Mouse (Mus musculus): ENCODE measurements around the gene Gm33543.

Gene Gm33543

DNA sequence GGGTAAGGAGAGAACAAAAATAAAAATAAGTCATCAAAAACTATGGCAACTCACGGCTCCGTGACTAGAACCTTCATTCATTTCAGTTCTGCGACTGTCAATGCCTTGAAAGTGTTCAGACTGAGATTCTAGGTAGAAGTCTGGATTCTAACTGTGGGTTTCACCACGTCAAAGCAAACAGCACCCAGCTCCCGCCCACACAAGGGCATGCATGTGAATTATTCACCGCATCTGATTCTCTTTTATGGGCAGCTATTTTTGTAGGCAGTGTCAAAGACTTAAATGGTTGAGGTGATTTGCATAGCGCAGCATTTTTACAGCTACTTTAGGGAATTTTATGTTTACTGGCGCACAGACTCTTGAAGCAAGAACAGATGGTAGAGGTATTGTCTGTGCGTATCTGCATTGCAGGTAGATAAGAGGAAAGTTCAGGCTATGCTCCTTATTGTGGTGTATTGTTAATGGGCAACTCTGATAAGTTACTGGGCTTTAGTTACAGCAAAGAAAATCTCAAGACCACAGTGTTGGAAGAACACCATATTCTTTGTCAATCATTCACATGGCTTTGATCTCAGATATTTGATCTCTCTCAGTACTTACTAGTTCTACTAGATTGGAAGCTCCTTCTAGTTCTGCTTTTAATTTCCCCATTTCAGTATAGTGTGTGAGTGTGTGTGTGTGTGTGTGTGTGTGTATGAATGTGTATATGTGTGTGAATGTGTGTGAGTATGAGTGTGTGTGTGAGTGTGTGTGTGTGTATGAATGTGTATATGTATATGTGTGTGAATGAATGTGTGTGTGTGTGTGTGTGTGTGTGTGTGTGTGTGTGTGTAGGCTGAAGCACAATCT is at the start of gene Gm33543:
Gm33543 (minus strand) TSS at position 142 of the 849 bp plus-strand sequence.
- DNase-seq = peak; percentile 35 to 70

- DNase-seq = no peak
Measured at GRCm38 (mm10) chr10:95892132-95892531, 49.4 kb upstream of the Gm33543 start.

DNA sequence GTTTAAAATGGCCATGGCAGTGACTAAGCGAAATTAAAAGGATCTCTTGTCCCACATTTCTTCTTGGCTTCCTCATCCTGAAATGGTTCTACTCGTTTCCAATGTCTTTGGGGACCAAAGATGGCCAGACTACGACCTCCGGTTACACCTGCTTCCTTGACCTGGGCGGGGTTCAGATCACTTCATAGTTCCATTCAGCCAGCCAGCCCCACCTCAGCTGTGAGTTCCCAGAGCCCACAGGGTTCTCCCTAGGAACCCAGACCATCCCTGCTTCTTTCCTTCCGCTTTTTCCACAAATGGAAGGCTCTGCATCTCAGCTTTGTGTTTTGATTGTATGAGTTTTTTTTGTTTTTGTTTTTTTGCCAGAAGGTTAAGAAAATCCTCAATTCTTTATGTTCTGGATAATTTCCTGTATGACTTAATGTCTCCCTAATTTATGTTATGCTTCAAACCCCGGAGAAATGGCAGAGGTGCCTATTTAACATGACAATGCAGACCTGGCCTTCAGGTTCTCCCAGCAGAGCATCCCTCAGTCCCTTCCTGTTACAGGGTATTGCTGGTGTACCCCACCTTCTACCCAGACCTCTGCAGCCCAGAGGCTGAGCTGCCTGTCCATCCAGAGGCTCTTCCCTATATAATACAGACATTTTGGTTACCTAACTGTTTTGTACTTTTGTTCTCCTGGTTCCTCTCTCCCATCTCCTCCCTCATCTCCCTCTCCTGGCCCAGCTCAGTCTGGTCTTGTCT is 48.7 kb upstream of the Gm33543 start:
- DNase-seq = no peak

- no peak for DNase-seq
Measured at GRCm38 (mm10) chr10:95883761-95884517, 41.2 kb upstream of the Gm33543 start.

DNA sequence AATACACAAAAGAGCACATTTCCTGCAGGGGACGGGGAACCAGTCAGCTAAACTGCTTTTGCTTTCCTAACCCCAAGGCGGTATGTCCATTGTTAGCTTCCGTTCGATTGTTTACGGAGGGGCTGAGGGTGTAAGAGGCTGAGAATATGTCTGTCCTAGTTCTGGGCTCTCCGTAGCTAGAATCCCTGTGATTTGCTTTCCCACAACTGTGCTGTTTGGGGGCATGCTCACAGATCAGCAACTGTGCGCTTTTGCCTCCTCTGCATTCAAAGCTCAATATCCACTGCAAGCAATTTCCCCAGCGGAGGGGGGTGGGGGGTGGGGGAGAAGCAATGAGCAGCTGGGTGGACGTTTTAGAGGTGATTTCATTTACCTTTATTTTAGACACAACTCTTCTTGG is 39.3 kb upstream of the Gm33543 start:
- DNase-seq = no peak

DNA sequence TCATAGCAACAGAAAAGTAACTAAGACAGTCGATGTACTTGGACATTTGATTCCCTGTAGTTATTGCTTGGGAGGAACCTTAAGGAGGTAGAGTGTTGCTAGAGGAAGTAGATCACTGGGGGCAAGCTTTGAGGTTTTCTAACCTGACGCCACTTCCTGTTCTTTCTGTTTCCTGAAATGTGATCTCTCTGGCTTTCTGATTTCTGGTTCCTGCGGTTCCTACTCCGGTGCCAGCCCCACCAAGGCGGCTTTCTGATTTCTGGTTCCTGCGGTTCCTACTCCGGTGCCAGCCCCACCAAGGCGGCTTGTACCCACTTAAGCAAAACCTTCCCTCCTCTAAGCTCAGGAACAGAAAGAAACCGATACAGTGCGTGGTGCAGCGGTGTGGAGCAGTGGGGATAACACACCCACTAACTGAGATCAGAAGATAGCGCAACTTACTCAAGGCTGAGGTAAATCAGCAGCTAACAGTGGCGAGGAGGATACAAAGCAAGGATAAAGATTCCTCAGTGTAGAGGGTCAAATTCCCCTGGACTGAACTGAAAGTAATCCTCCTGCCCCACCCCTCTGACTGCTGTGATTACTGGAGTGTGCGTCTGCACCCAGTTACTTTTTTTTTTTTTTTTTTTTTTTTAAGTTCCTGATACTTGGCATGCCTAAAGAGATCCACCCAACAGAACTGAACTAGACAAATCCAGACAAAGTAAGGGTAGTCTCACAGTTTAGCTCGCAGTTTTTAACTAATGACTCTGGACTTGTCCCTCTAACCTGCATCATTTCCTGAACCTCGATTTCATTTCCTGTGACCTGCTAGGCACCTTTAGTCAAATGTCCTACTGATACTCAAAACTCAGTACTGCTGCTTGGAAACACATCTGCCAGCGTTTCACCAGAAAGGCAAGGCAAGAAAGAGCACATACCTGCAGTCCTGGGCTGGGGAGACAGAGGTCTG is 37.5 kb upstream of the Gm33543 start:
- no peak for DNase-seq

DNA sequence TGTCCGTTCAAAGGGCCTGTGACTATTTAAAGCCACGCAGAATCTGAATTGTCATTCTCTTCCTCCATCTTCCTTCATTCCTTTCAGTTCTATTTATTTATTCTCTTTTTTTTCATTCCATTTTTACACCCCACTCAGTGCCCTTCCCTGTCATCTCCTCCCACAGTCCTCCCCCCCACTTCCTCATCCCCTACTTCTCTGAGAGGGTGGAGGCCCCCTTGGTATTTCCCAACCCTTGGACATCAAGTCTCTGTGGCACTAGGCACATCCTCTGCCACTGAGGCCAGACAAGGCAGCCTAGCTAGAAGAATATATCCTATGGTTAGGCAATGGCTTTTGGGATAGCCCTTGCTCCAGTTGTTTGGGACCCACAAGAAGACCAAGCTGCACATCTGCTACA is 28.1 kb upstream of the Gm33543 start:
- no peak for DNase-seq

- DNase-seq = no peak
Measured at GRCm38 (mm10) chr10:95868348-95868747, 25.6 kb upstream of the Gm33543 start.

DNA sequence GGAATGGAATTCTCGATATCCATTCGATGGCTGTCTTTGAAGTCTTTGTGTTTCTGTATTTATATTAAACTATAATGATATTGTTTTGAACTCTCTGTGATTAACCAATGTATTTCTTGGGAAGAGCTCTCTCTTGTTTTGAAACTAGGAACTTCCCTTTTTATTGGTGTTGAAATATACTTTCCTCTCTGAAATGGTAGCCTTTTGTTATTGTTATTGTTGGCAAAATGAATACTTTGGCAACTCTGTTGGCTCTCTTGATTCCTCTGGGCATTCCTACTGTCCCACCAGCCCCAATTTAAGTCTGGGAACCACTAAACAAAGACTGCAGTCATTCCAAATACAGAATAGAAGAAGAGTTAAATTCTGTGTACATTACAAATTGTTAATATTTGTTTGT is 24.9 kb upstream of the Gm33543 start:
- DNase-seq = no peak

GRCm38 (mm10) chr10:95864349-95865124 is 21.8 kb upstream of the Gm33543 start:
- no peak for DNase-seq

DNA sequence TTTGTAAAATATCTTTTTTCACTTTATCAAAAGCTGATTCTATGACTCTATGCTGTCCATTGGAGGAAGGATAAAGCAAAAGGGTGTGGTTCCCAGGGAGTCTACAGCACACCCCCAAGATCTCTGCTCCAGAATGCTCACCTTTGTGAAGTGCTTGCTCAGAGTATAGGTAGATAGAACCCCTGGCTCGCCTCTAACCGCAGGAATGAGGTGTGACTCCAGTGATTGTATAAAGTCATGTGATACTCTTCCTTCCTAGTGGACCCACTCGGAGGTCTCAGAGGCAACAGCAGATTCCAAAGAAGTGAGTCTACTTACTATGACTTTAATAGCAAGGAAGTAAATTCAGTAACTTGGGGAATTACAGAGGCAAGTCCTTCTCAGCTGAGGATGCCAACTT is 19.9 kb upstream of the Gm33543 start:
- no peak for DNase-seq

DNA sequence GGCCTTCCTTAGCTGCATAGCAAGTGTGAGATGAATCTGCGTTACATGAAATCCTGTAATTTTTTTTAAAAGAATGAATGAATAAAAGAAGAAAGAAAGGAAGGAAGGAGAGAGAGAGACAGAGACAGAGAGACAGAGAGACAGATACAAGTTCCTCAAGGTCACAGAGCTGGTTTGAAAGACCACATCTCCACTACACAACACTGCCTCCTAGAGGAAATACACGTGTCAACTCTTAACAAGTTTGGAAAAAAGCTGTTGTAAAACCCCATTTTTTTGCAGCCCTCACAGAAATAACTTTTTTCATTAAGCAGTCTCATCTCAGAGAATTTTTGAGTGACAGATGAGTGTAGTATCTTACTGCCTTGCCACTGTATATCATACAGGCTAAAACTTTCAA is 15.4 kb upstream of the Gm33543 start:
- peak in 1 of 2 experiments; percentile 32 for DNase-seq

DNA sequence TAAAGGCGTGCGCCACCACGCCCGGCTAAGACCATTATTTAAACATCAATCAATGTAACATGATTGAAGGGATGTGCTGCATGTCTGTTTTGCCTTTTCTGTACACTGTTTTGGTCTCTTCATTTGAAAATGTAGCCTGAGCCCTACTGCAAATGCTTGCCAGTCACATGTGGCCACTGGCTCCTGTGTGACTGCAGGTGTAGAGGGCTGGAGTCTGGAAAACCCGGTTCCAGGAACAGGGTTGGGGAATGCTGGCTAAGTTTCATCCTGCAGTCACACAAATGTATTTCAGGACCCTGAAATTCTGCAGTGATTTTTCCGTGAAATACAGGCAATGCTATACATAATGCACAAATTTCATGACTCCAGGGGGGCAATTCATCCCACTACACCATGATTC is 12.7 kb upstream of the Gm33543 start:
- DNase-seq = peak; percentile 14 to 59

DNA sequence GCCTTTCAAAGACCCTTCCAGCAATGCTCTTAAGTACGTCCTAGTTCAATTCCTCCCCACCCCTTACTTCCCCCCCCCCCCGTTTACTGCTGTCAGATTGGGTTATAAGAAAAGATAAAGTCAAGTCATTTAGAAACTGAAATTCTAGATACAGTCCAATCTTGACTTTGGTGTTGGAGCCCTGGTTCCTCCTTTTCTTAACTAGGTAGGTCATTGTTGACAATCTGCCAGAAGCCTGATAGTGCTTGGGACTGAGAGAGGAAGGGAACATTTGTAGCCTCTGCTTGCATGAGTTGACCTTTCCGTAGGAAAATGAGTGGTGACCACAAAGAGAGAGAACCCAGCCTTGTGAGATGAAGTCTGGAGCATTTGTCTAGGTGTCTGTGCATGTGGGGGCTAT is 7.8 kb upstream of the Gm33543 start:
- peak; percentile 42 to 46 for DNase-seq

- DNase-seq = no peak
Measured at GRCm38 (mm10) chr10:95846739-95847138, 4.0 kb upstream of the Gm33543 start.

GRCm38 (mm10) chr10:95846281-95846680 is 3.6 kb upstream of the Gm33543 start:
- no peak for DNase-seq

GRCm38 (mm10) chr10:95843878-95844277 is 1.1 kb upstream of the Gm33543 start:
- DNase-seq = no peak

DNA sequence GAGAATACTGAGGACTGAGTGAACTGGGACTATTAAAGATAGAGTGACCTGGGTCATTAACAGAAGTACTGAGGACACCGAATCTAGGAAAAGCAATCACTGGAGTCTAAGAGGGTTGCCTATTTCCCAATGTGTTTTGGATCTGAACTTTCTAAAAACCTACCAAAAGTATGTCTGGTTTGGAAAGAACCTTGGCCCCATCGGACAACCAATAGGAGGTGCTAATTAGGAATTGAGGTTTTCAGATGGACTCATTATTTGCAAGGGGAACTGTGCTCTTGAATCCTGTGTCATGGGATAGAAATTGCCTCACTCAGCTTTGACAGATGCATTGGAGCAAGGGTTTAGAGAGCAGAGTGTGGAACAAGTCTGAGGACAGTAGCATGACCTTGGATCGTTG is 1.5 kb downstream of the Gm33543 start:
- no peak for DNase-seq

GRCm38 (mm10) chr10:95839803-95840202 is 2.9 kb downstream of the Gm33543 start:
- DNase-seq = peak; percentile 18 to 49

GRCm38 (mm10) chr10:95839036-95839435 is 3.7 kb downstream of the Gm33543 start:
- no peak for DNase-seq

- peak; percentile 36 to 66 for DNase-seq
Measured at GRCm38 (mm10) chr10:95836530-95837264, 6.0 kb downstream of the Gm33543 start.
